Mouse (Mus musculus) embryonic facial prominence, embryonic 12.5 days (tissue): ENCODE measurements around the gene Abcf2. TPM values are rescaled to one million over a fixed set of nuclear protein-coding genes. Genes with fewer than 3 reads are reported as not detected.
A peak's percentile ranks its signal among the peaks of the same experiment; 100 is the strongest.

ENCODE experiments used
- ATAC-seq: fragments of 200-750 bp; cut with Nextera tagmentation; 2 replicates; pipeline ENCODE4 v1.8.0; 2017; ENCODE audit not compliant: insufficient number of reproducible peaks, insufficient read depth, low FRiP score, low TSS enrichment
- H3K27ac ChIP-seq: fragments of 300-500 bp; sonication (generic); 2 replicates; pipeline ENCODE4 v1.5.1; 2016; ENCODE audit warnings: mild to moderate bottlenecking
- H3K27me3 ChIP-seq: fragments of 300-500 bp; sonication (generic); 2 replicates; pipeline ENCODE4 v1.6.1; 2016; ENCODE audit warnings: mild to moderate bottlenecking, moderate library complexity
- H3K36me3 ChIP-seq: fragments of 300-500 bp; sonication (generic); 2 replicates; pipeline ENCODE4 v1.6.1; 2016; ENCODE audit warnings: mild to moderate bottlenecking
- H3K4me1 ChIP-seq: fragments of 300-500 bp; sonication (generic); 2 replicates; pipeline ENCODE4 v1.6.1; 2016
- H3K4me2 ChIP-seq: fragments of 300-500 bp; sonication (generic); replicated peaks from 2 replicates; pipeline ENCODE4 v1.6.1; 2016; ENCODE audit warnings: mild to moderate bottlenecking, moderate library complexity
- H3K4me3 ChIP-seq: fragments of 300-500 bp; sonication (generic); 2 replicates; pipeline ENCODE4 v1.5.1; 2016; ENCODE audit warnings: mild to moderate bottlenecking
- H3K9ac ChIP-seq: fragments of 300-500 bp; sonication (generic); 2 replicates; pipeline ENCODE4 v1.6.1; 2016; ENCODE audit warnings: mild to moderate bottlenecking, moderate library complexity
- H3K9me3 ChIP-seq: fragments of 300-500 bp; sonication (generic); 2 replicates; pipeline ENCODE4 v1.6.1; 2016; ENCODE audit warnings: mild to moderate bottlenecking, moderate library complexity
- WGBS: fragments of 180-500 bp; shearing (Covaris S2); methylation state at CpG from one replicate; pipeline ENCODE4 v1.1.7; 2016; 5-methylcytosine and 5-hydroxymethylcytosine counted together
- polyA plus RNA-seq: library from polyadenylated mRNA; unstranded; fragments of >200 nt; fragmentation: Nextera tagmentation; extraction: Ambion mirVana; gene quantifications from 2 replicates; pipeline ENCODE4 v1.2.1, GENCODE M21; 2016

The Abcf2 gene
- polyA plus RNA-seq: 126 and 128 TPM in 2 replicates

- H3K4me3 ChIP-seq: peak within 1 kb of the TSS; percentile 83
- H3K27ac ChIP-seq: peak within 1 kb of the TSS; percentile 78
- H3K9me3 ChIP-seq: no peaks in the 10 kb centered on the region
- peaks cover 8% of the 10 kb centered on the region for H3K4me1 ChIP-seq
- H3K36me3 ChIP-seq: peaks cover 29% of the 10 kb centered on the region
- ATAC-seq: peak; percentile 97
- peak within 1 kb of the TSS; percentile 78 for H3K4me2 ChIP-seq
- H3K27me3 ChIP-seq: no peaks in the 10 kb centered on the region
- peak within 1 kb of the TSS; percentile 79 for H3K9ac ChIP-seq
- under 1% methylated on average over 48 of the region's 48 CpGs for WGBS
Observed at GRCm38 (mm10) chr5:24577183-24577929, at the start of gene Abcf2. Gene Abcf2 (minus strand): TSS chr5:24577467.

- Histone ChIP-seq H3K27ac (no peak overlapping the region), H3K9ac (no peak overlapping the region), H3K27me3 (peaks cover 18% of the 10 kb centered on the region), H3K4me1 (0 out of 2 replicates have a peak, but pooled peaks cover 10% of the 10 kb centered on the region), H3K4me2 (peak overlapping the region; percentile 80), H3K36me3 (no peaks in the 10 kb centered on the region), H3K9me3 (no peaks in the 10 kb centered on the region), H3K4me3 (no peak overlapping the region)
- WGBS: 33% methylated on average over 4 of the region's 4 CpGs
- no peak for ATAC-seq
Observed at GRCm38 (mm10) chr5:24624822-24625120, 47.5 kb upstream of the Abcf2 start.

- peak within 1 kb of the TSS; percentile 73 for H3K9ac ChIP-seq
- peaks cover 18% of the 10 kb centered on the region for H3K27me3 ChIP-seq
- peak within 1 kb of the TSS; percentile 80 for H3K4me2 ChIP-seq
- no peaks in the 10 kb centered on the region for H3K9me3 ChIP-seq
- 3% methylated on average over 37 of the region's 37 CpGs for WGBS
- peak; percentile 65; the same call in 1 of the 2 replicates for ATAC-seq
- H3K36me3 ChIP-seq: no peaks in the 10 kb centered on the region
- peak within 1 kb of the TSS; percentile 48 for H3K4me3 ChIP-seq
- no peak within 1 kb of the TSS for H3K27ac ChIP-seq
- 0 out of 2 replicates have a peak, but pooled peaks cover 10% of the 10 kb centered on the region for H3K4me1 ChIP-seq
Observed at GRCm38 (mm10) chr5:24623986-24624821, 46.9 kb upstream of the Abcf2 start, which contains the start of gene Smarcd3. Gene Smarcd3 (minus strand): TSS chr5:24624411.

GRCm38 (mm10) chr5:24623041-24623985 is 46.0 kb upstream of the Abcf2 start:
- Histone ChIP-seq H3K27ac (no peak overlapping the region), H3K27me3 (peaks cover 18% of the 10 kb centered on the region), H3K4me3 (peak overlapping the region; percentile 48), H3K9ac (peak overlapping the region; percentile 73), H3K4me2 (peak overlapping the region; percentile 80), H3K36me3 (no peaks in the 10 kb centered on the region), H3K4me1 (0 out of 2 replicates have a peak, but pooled peaks cover 10% of the 10 kb centered on the region), H3K9me3 (no peaks in the 10 kb centered on the region)
- 47% methylated on average over 8 of the region's 8 CpGs for WGBS
- ATAC-seq: no peak

GRCm38 (mm10) chr5:24622386-24623040 is 45.2 kb upstream of the Abcf2 start:
- no peaks in the 10 kb centered on the region for H3K36me3 ChIP-seq
- H3K9me3 ChIP-seq: no peaks in the 10 kb centered on the region
- no peak overlapping the region for H3K27ac ChIP-seq
- H3K4me3 ChIP-seq: no peak overlapping the region
- no peak overlapping the region for H3K4me2 ChIP-seq
- H3K9ac ChIP-seq: no peak overlapping the region
- 0 out of 2 replicates have a peak, but pooled peaks cover 10% of the 10 kb centered on the region for H3K4me1 ChIP-seq
- WGBS: 64% methylated on average over 7 of the region's 7 CpGs
- no peak for ATAC-seq
- H3K27me3 ChIP-seq: peaks cover 18% of the 10 kb centered on the region

GRCm38 (mm10) chr5:24620626-24621025 is 43.4 kb upstream of the Abcf2 start:
- Histone ChIP-seq H3K9me3 (no peaks in the 10 kb centered on the region), H3K4me1 (0 out of 2 replicates have a peak, but pooled peaks cover 10% of the 10 kb centered on the region), H3K4me2 (no peak overlapping the region), H3K9ac (no peak overlapping the region), H3K27me3 (peaks cover 18% of the 10 kb centered on the region), H3K36me3 (no peaks in the 10 kb centered on the region), H3K27ac (no peak overlapping the region), H3K4me3 (no peak overlapping the region)
- 77% methylated on average over 8 of the region's 8 CpGs for WGBS
- ATAC-seq: no peak

GRCm38 (mm10) chr5:24620116-24620515 is 42.8 kb upstream of the Abcf2 start:
- Histone ChIP-seq H3K9me3 (no peaks in the 10 kb centered on the region), H3K9ac (no peak overlapping the region), H3K4me2 (no peak overlapping the region), H3K27ac (no peak overlapping the region), H3K27me3 (peaks cover 18% of the 10 kb centered on the region), H3K36me3 (no peaks in the 10 kb centered on the region), H3K4me3 (no peak overlapping the region), H3K4me1 (0 out of 2 replicates have a peak, but pooled peaks cover 10% of the 10 kb centered on the region)
- no peak for ATAC-seq
- 59% methylated on average over 8 of the region's 8 CpGs for WGBS

GRCm38 (mm10) chr5:24618921-24619320 is 41.7 kb upstream of the Abcf2 start:
- no peak overlapping the region for H3K9ac ChIP-seq
- no peak overlapping the region for H3K4me3 ChIP-seq
- no peak overlapping the region for H3K4me2 ChIP-seq
- WGBS: 78% methylated on average over 3 of the region's 3 CpGs
- peaks cover 16% of the 10 kb centered on the region for H3K27me3 ChIP-seq
- H3K36me3 ChIP-seq: no peaks in the 10 kb centered on the region
- 0 out of 2 replicates have a peak, but pooled peaks cover 5% of the 10 kb centered on the region for H3K4me1 ChIP-seq
- H3K9me3 ChIP-seq: no peaks in the 10 kb centered on the region
- no peak for ATAC-seq
- H3K27ac ChIP-seq: no peak overlapping the region

GRCm38 (mm10) chr5:24615097-24615496 is 37.8 kb upstream of the Abcf2 start:
- no peaks in the 10 kb centered on the region; the same call in 1 of the 2 replicates for H3K27me3 ChIP-seq
- no peak for ATAC-seq
- no peak overlapping the region for H3K4me2 ChIP-seq
- no peaks in the 10 kb centered on the region for H3K9me3 ChIP-seq
- H3K36me3 ChIP-seq: no peaks in the 10 kb centered on the region
- H3K4me3 ChIP-seq: no peak overlapping the region
- H3K4me1 ChIP-seq: peaks cover 12% of the 10 kb centered on the region; the same call in 1 of the 2 replicates
- no peak overlapping the region for H3K9ac ChIP-seq
- WGBS: 53% methylated on average over 6 of the region's 6 CpGs
- H3K27ac ChIP-seq: no peak overlapping the region

- 71% methylated on average over 5 of the region's 5 CpGs for WGBS
- Histone ChIP-seq H3K4me1 (peaks cover 9% of the 10 kb centered on the region; the same call in 1 of the 2 replicates), H3K4me2 (no peak overlapping the region), H3K9me3 (no peaks in the 10 kb centered on the region), H3K27me3 (no peaks in the 10 kb centered on the region), H3K9ac (no peak overlapping the region), H3K4me3 (no peak overlapping the region), H3K36me3 (no peaks in the 10 kb centered on the region), H3K27ac (no peak overlapping the region)
- no peak for ATAC-seq
Observed at GRCm38 (mm10) chr5:24612302-24612649, 35.0 kb upstream of the Abcf2 start.
